Mouse (Mus musculus) olfactory bulb, adult 2 months (tissue): ENCODE measurements around the gene Smg8.

Source experiments
- CTCF ChIP-seq: fragments of 200-500 bp; IDR thresholded peaks from 2 replicates; pipeline ENCODE4 v1.5.1; 2012; ENCODE audit warnings: low read depth, mild to moderate bottlenecking, low read length, moderate library complexity; ENCODE audit not compliant: insufficient read depth
- POLR2A ChIP-seq: fragments of 200-500 bp; IDR thresholded peaks from 2 replicates; pipeline ENCODE4 v1.6.1; 2012; ENCODE audit warnings: mild to moderate bottlenecking, low read depth, low read length, moderate library complexity; ENCODE audit not compliant: insufficient read depth

- TF ChIP-seq POLR2A (no peak), CTCF (no peak)
Observed at GRCm38 (mm10) chr11:87110172-87110909, 23.8 kb upstream of the Smg8 start.
